Mouse (Mus musculus) ES-CJ7 (cell line): ENCODE measurements around the gene Utp3.
A peak's percentile ranks its signal among the peaks of the same experiment; 100 is the strongest.
"Not testable (repeated sequence)": the region's sequence is repeated elsewhere in the genome, so short reads cannot be mapped to it uniquely, and the experiment has no call there.

Experiments used
- DNase-seq: peaks from one replicate; pipeline ENCODE4 v3.0.0; 2011; ENCODE audit warnings: low read depth, low spot score

Utp3 gene

DNA sequence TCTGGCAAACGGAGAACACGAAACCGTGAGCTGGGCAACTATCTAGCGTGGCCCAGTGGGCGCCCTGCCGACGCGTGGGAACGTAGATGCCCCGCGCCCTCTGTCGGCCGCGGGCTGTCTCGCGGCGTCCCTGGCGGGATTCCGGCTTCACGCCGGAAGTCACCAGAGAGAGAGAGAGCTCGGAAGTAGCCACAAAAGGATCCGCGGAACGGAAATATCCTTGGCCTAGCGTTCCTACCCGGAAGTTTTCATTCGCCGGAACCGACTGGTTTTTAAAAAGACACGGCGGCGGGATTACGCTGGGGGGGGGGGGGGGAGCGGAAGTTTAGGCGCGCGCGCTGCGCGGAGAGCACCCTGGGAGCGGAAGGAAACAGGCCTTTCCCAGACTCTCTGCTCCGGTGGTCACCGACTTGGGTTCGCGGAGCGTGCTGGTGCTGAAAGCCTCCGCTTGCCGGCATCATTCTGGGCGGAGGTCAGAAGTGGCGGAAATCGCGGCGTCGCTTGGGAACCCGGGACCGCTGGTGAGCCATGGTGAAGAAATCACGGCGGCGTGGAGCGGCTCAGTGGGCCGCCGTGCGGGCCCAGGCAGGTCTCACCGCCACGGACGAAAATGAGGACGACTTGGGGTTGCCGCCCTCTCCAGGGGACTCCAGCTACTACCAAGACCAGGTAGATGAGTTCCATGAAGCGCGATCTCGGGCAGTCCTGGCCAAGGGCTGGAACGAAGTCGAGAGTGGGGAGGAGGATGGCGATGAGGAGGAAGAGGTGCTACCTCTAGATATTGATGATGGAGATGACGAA, at the start of gene Utp3:
TSS of gene Utp3 (plus strand) at position 377 of the 801 bp plus-strand sequence.
- DNase-seq: peak; percentile 98

- no peak for DNase-seq
These were observed 45.7 kb upstream of the Utp3 start for GRCm38 (mm10) chr5:88508555-88508954.

GRCm38 (mm10) chr5:88508990-88509389, 45.3 kb upstream of the Utp3 start:
- DNase-seq: no peak

- DNase-seq: peak; percentile 45
These were observed 35.0 kb upstream of the Utp3 start for GRCm38 (mm10) chr5:88519232-88519631.

- DNase-seq: no peak
These were observed 26.6 kb upstream of the Utp3 start, which contains the start of gene Jchain for GRCm38 (mm10) chr5:88527657-88528056. Gene Jchain, minus strand, starts transcription at chr5:88527891.

DNA sequence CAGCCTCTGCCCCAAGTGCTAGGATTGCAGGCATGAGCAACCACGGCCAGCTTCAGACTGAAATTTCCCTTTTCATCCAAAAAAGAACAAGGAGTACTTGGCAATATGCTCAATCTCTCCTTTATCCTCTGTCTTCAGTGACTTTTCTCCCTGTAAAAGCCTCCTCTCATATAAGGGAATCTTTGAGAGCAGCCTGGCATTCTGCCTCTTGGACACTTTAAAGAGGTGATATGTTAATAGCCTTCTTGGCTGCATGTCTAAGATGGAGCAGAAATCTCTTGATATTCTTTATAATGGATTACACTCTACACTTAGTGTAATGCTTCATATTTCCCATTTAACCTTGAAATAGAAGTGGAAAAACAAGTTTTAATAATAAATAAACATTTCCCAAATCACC, 23.4 kb upstream of the Utp3 start:
- DNase-seq: no peak

GRCm38 (mm10) chr5:88534697-88535096, 19.6 kb upstream of the Utp3 start:
- DNase-seq: no peak

GRCm38 (mm10) chr5:88540845-88541244, 13.4 kb upstream of the Utp3 start:
- no peak for DNase-seq

- DNase-seq: peak; percentile 62
These were observed 11.5 kb upstream of the Utp3 start for GRCm38 (mm10) chr5:88542651-88543282.

GRCm38 (mm10) chr5:88544411-88544810, 9.9 kb upstream of the Utp3 start:
- not testable (repeated sequence) for DNase-seq

DNA sequence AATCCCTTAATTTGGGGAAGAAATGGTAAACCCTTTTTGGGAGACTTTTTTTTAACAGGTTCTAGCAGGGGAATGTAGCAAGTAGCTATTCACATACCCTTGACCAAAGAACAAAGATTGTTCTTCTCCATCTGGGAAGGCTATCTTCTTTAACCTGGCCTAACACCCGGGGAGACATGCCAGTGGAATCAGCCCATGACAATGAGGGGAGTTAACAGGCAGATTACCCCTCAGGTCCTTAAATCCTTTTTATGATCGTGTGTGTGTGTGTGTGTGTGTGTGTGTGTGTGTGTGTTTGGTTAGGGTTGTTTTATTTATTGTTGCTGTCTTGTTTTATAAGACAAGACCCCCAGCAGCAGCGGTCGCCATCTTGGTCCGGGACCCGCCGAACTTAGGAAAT, 8.7 kb upstream of the Utp3 start:
- DNase-seq: no peak

DNA sequence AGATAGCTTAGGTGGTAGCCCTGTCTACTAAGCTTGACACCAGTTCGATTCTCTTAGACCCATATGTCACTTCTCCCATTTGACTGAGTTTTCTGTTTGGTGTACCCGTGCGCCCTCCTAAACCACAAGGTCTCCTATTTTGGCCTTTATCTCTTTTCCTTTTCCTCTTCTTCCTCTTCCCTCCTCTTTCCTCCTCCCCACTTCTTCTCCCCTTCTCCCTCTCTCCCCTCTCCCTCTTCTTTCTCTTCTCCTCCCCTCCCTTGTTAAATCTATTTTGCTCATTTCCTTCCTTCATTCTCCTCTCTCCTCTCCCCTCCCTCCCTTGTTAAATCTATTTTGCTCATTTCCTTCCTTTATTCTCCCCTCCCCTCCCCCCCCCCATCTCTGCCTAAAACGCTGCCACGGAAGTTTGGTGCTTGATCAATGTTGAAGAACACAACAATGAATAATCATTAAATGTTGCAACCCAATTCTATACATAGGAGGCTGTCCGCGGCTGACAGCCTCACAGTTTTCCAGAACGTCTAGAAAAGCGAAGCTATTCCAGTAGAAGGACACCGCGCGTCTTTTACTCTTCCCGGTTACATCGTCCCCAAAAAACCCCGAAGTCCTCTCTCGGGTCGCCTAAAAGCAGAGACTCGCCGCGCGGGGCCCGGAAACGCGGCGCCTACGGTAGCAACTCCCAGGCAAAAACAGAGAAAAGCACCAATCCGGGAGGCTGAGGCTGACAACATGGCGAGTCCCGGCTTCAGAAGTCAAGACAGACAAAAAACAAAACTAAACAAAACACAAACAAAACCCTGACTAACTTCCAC, 784 bp upstream of the Utp3 start:
- DNase-seq: no peak

GRCm38 (mm10) chr5:88558991-88559390, 4.7 kb downstream of the Utp3 start:
- peak; percentile 29 for DNase-seq

GRCm38 (mm10) chr5:88561080-88561814, 7.0 kb downstream of the Utp3 start:
- DNase-seq: no peak

GRCm38 (mm10) chr5:88562863-88563780, 8.9 kb downstream of the Utp3 start:
- DNase-seq: no peak

DNA sequence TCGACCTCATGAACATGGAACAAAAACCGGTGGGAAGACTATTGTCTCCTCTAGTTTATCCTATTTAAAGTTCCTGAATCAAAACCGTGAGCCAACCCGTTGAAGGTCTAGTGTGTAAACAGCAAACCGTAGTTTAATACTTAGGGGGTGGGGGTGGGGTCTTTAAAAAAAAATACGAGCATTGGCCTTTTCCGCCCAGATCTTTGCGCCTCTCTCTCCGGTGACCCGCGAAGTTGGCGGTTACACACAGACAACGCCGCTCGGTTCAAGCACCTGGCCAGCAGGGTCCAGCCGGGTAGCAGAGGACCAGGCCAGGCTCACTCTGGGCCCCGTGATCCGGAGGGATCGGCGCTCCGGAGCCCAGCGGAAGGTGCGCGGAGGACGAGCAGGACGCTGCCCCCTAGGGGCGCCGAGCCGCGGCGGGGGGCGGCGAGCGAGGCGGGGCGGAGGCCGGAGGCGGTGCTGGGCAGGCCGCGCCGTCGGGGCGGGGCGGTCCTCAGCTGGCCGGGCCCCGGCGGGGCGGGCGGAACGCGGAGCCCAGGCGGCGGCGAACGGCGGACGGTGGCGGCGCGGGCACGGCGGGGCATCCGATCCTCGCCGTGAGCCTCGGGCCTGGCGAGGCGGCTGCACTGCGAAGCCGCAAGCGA, 10.4 kb downstream of the Utp3 start, which contains the start of gene Rufy3:
TSS of gene Rufy3 (plus strand) at position 540 of the 647 bp plus-strand sequence.
- peak; percentile 38 for DNase-seq

DNA sequence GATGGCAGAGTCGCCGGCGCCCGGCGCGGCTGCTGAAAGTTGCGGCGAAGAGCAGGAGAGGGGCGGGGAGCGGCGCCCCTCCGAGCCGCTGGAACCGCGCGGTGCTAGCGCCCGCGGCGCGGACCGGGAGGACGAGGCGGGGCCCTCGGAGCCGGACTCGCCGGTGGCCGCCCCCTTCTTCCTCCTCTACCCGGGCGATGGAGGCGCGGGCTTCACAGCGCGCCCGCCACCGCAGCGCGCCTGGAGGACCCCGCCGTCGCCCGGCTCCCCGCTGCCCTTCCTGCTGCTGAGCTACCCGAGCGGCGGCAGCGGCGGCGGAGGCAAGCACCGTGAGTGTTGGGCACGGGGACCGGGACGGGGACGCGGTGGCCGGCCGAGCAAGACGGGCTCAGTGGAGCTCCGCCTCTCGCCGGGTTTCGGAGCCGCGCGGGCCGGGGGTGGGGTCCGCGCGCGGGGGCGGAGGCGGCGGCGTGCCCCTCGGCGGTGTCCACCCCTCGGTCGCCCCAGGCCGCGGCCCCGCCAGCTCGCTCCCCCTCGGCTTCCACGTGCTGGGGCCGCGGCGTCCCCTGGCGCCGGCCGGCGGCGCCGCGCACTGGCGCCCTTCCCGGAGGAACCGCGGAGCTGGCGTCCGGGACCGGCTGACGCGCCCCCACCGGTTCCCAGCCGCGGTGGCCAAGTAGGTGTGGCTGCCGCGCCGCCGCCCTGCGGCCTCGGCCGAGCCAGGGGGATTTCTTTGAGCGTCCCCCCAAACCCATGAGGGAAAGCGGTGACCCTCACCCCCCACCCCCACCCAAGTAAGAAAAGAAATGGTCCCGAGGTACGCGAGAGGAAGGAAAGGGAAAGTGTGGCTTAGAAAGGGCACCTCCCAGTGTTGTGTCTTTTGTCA, 11.1 kb downstream of the Utp3 start:
- peak; percentile 59 for DNase-seq

- DNase-seq: no peak
These were observed 12.0 kb downstream of the Utp3 start for GRCm38 (mm10) chr5:88566034-88566841.
